Mouse (Mus musculus): Measurements from ENCODE around the gene Prim2.

GRCm38 (mm10) chr1:33504371-33504770, 165.2 kb downstream of the Prim2 start:
- TF ChIP-seq CTCF (IDR thresholded peaks at IDR 0.05; ENCODE audit: control insufficient read depth, insufficient read depth, insufficient read length) (no peak), CEBPB (IDR thresholded peaks at IDR 0.05; ENCODE audit: low read depth) (no peak), USF1 (IDR thresholded peaks at IDR 0.05; ENCODE audit: low read depth) (no peak)

Measured in C2C12 (cell line).